Mouse (Mus musculus): ENCODE results near the gene Adamts6.

Gene Adamts6

GRCm38 (mm10) chr13:104287366-104288225 is at the start of gene Adamts6:
Gene Adamts6, plus strand, starts transcription at chr13:104287835.
- DNase-seq: peak; percentile 39

- no peak for DNase-seq
Measured at GRCm38 (mm10) chr13:104258997-104259396, 28.6 kb upstream of the Adamts6 start.

- DNase-seq: no peak
Measured at GRCm38 (mm10) chr13:104285031-104285431, 2.6 kb upstream of the Adamts6 start.

- DNase-seq: no peak
Measured at GRCm38 (mm10) chr13:104285737-104286311, 1.8 kb upstream of the Adamts6 start.

GRCm38 (mm10) chr13:104286336-104286735 is 1.3 kb upstream of the Adamts6 start:
- no peak for DNase-seq

- peak; percentile 86 for DNase-seq
Measured at GRCm38 (mm10) chr13:104286897-104287309, 732 bp upstream of the Adamts6 start.

- DNase-seq: peak; percentile 48
Measured at GRCm38 (mm10) chr13:104288226-104288859, 708 bp downstream of the Adamts6 start.

- DNase-seq: no peak
Measured at GRCm38 (mm10) chr13:104289176-104289575, 1.5 kb downstream of the Adamts6 start.

- no peak for DNase-seq
Measured at GRCm38 (mm10) chr13:104295472-104295871, 7.8 kb downstream of the Adamts6 start.

GRCm38 (mm10) chr13:104329336-104329735 is 41.7 kb downstream of the Adamts6 start:
- DNase-seq: no peak

GRCm38 (mm10) chr13:104329742-104330141 is 42.1 kb downstream of the Adamts6 start:
- DNase-seq: no peak

- DNase-seq: no peak
Measured at GRCm38 (mm10) chr13:104352590-104352989, 65.0 kb downstream of the Adamts6 start.

GRCm38 (mm10) chr13:104393427-104394356 is 106.1 kb downstream of the Adamts6 start:
- DNase-seq: no peak

- no peak for DNase-seq
Measured at GRCm38 (mm10) chr13:104397814-104398213, 110.2 kb downstream of the Adamts6 start.

- no peak for DNase-seq
Measured at GRCm38 (mm10) chr13:104432734-104433133, 145.1 kb downstream of the Adamts6 start.

- DNase-seq: no peak
Measured at GRCm38 (mm10) chr13:104442559-104442958, 154.9 kb downstream of the Adamts6 start.

GRCm38 (mm10) chr13:104445437-104445836 is 157.8 kb downstream of the Adamts6 start:
- no peak for DNase-seq

GRCm38 (mm10) chr13:104446974-104447373 is 159.3 kb downstream of the Adamts6 start:
- no peak for DNase-seq

- no peak for DNase-seq
Measured at GRCm38 (mm10) chr13:104447470-104447869, 159.8 kb downstream of the Adamts6 start.

- no peak for DNase-seq
Measured at GRCm38 (mm10) chr13:104448349-104448748, 160.7 kb downstream of the Adamts6 start.

- DNase-seq: no peak
Measured at GRCm38 (mm10) chr13:104453271-104453974, 165.8 kb downstream of the Adamts6 start.

- no peak for DNase-seq
Measured at GRCm38 (mm10) chr13:104460287-104460686, 172.7 kb downstream of the Adamts6 start.
